Mouse (Mus musculus) olfactory bulb, adult 2 months (tissue): Measurements from ENCODE around the gene Spon1.

ENCODE experiments used
- CTCF ChIP-seq: fragments of 200-500 bp; IDR thresholded peaks from 2 replicates; pipeline ENCODE4 v1.5.1; 2012; ENCODE audit warnings: low read depth, mild to moderate bottlenecking, low read length, moderate library complexity; ENCODE audit not compliant: insufficient read depth
- POLR2A ChIP-seq: fragments of 200-500 bp; IDR thresholded peaks from 2 replicates; pipeline ENCODE4 v1.6.1; 2012; ENCODE audit warnings: mild to moderate bottlenecking, low read depth, low read length, moderate library complexity; ENCODE audit not compliant: insufficient read depth

DNA sequence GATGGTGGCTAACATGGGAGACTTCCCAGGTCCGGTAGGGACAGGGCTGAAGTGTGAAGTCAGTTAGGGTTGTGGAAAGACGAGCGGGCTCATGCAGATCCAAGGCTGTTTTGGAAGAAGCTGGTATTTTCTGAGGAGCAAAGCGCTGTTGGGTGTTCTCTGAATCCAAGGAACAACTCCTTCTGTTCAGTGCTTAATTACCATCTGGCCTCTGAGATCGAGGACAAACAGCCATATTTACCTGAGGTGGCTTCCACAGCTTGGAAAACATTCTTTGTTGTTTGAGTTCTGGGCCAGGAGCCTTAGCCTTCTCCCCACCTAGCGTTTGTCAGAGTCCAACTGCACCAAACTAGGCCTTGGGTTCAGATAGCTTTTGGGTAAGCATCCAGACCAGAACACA, 58.9 kb downstream of the Spon1 start:
- no peak for TF ChIP-seq CTCF
- no peak for TF ChIP-seq POLR2A
